Mouse (Mus musculus): Measurements from ENCODE around the gene Lipi.
A peak's percentile ranks its signal among the peaks of the same experiment; 100 is the strongest.

Gene Lipi

DNA sequence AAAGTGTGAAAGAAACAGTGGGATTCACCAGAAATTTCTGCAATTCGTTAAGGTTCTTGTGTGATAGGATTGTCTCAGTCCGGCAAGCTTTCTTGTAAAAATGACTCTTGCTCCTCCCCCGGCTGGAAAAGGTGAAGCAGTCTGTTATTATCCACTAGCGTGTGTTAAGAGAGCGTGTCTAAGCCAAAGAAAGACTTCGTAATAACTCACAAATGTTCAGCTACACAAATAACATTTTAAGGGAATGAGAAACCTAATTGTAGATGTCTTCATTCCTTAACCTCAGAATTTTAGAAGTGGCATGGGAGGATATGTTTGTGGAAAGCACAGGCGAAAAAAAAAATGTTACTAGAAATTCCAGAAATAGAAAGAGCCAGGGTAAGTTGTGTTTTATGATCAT lies at the start of gene Lipi:
Lipi (minus strand) TSS at position 101 of the 400 bp plus-strand sequence.
- no peak for DNase-seq

DNA sequence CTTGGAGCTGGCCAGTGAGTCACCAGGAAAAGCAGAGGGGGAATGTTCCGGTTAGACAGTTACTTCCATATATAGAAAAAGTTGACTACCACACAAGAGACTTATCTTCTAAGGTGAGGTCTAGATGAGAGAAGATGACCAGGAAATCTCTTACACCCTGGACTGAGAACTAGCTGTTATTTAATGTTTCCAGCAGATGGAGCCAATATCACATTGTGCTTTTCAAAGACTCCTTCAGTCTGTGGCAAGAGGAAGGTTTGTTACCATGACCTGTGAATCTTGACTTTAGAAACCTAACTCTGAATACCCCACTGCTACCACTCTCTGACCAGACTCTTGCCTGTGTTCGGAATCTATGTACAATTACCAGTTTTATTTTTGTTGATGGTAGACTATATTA lies 42.0 kb upstream of the Lipi start:
- DNase-seq: no peak

DNA sequence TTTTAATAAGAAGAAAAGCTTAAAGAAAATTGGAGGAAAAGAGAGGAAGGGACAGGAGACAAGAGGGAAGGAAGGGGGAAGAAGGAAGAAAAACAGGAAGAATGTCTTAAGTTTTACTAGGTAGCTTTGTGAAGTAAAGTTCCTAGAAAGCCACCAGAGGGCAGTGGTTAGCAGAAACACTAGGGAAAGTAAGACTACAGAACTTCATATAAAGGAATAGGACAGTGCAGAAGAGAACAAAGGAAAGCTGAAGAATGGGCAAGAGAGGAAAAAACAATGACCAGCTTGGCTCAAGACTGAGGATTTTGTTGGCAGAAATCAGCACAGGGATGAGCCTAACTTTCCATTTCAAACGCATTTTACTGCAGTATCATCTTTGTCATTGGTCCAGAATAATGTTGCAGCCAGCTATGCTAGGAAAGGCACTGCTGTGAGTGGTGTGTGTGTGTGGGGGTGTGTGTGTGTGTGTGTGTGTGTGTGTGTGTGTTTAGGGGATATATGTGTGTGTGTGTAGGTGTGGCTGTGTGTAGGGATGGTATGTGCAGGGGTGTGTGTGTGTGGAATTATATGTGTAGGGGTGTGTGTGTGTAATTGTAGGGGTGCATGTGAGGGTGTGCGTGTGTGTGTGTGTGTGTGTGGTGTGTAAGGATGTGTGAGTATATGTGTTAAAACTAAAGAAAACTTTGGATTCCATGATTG lies 31.9 kb upstream of the Lipi start:
- DNase-seq: no peak

DNA sequence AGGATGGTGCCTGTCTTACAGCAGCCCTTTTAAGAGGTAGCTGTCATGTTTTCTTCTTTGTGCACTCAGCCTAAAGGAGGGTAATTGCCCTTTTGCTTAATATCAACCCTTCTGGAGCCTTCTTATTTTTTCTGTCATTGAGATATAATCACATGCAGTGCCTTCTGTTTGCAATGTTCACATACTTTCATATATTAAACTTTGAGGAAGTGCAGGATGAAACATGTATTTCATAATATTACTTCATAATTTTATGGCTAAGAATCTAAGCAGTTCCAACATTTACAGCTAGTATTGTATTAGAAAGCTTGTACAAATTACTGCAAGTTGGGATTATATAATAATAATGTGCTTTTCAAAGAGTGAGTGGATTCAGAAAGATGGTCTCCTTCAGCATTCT lies 26.7 kb upstream of the Lipi start:
- DNase-seq: no peak

DNA sequence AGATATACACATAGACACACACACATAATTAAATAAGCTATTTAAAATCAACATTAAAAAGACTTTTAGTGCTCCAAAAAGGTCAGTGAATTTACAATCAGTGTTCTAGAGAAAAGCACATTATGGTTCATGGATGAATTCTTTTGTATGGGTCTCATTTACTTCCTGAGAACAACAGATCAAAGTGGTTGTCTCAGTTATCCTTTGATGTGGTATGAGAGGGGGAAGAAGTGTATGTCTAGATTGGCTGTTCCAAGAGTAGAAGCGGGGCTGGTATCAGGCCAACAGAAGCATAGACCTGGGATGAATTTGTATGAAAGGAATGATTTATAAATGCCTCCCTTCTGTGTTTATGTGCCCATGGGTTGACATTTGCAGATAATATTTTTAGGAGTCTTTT lies 20.6 kb upstream of the Lipi start:
- no peak for DNase-seq

DNA sequence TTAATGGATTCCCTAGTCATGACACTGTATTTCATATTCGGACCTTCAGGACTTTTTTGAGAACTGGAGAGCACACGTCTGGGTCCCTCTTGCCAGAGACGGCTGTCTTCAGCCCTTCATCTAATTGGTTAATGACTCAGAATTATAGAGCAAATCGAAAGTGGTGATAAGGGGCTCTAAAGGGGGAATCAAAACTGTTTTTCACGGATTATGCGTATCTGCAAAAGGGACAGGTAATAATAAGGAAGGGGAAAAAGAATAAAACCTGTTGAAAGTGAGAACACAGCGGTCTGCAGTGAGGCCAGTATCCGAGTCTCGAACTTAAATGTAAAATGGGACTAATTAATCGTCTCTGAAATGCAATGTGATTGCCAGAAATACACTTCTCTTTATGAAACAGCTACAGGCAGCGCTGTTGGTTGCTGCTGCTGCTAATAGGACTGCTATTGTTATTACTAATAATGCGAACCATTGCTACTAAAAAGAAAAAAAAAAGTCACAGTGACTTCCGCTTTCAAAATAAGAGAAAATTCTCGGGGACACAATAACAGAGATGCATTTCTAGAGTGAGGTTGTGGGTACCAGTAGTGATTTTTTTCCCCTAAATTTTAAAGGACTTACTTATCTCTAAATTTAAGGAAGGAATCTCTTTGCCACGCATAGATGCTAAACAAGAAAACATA lies 7.8 kb upstream of the Lipi start:
- DNase-seq: no peak

DNA sequence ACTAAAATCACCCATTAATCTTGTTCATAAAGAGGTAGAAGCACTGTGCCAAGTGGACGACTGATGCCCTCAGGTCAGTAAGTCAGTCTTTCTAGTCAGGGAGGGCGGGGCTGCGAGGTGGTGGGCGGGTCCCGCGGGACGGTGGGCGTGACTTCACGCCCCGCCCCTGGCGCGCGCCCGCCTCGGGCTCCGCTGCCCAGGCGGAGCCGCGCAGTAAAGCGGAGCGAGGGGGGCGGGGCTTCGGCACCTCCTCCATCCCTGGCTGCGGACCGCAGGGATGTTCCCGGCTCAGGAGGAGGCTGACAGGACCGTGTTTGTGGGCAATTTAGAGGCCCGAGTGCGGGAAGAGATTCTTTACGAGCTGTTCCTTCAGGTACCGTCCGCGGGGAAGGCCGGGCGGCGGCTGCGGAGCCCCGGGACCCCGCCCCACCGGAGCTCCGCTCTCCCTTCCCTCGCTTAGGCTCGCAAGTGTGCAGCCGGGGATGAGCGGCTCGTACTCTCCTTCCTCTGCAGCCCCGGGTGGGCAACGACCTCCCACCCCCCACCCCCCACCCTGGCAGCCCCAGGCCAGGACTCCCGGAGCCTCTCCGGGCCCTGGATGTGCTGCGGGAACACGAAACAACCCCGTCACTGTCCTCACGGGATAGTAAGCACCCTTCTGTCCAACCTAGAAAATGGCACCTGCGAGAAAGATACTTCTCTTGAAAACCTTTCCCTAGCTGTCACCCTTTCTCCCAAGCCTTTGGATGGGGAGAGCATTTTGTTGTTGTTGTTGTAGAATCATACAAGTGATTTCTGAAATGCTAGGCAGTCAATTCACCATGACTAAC lies 7.0 kb upstream of the Lipi start, which contains the start of gene Rbm11:
Rbm11 (plus strand) TSS at position 174 of the 830 bp plus-strand sequence.
- DNase-seq: peak; percentile 83

DNA sequence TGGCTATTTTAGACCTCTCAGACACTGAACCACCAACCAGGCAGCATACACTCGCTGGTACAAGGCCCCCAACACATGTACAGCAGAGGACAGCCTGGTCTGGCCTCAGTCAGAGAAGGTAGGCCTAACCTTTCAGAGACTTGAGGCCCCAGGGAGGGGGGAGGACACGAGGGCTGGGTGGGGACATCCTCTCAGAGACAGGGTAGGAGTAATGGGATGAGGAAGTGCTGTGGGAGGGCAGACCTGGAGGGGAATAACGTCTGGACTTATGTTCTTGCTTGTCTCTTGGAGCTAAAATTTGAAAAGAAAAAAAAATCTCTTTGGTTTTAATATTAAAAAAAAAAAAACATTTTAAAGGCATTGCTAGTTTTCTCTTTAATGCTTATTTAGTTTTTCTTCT lies 605 bp upstream of the Lipi start:
- DNase-seq: no peak

DNA sequence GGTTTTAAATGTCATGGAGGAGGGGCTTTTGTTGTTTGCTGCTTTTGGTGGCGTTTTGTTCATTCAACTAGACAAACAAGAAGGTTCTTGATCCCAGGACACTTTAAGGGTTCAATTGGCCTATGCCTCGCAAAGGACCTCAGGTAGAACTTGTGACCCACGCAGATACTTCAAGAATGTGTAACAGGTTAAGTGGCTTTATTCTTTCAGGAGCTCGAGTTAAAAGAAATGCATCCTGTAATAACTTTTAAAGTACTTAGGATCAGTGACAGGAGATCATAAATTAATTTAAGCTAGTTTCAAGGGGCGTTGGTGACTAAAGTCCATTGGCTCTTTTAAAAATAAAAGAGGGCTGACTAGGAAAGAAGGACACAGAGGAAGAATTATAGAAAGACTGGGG lies 3.6 kb downstream of the Lipi start:
- DNase-seq: no peak

DNA sequence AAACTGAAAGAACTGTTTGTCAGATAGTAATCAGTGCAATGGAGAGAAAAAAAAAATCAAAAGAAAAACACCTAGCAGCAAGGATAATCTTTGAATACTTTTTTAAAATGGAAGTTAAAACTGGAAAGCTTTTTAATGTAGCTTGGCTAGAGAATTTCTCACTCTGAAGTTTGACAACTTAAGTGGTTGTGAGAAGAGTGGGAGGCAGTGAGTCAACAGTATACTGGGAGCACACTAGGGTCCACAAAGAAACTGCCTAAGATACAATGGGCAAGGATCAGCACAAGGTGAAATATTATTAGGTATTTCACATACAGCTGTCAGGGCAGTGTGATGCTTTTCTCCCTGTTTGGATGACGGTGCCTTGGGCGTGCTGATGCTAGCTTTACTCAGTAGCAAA lies 23.0 kb downstream of the Lipi start:
- DNase-seq: no peak

DNA sequence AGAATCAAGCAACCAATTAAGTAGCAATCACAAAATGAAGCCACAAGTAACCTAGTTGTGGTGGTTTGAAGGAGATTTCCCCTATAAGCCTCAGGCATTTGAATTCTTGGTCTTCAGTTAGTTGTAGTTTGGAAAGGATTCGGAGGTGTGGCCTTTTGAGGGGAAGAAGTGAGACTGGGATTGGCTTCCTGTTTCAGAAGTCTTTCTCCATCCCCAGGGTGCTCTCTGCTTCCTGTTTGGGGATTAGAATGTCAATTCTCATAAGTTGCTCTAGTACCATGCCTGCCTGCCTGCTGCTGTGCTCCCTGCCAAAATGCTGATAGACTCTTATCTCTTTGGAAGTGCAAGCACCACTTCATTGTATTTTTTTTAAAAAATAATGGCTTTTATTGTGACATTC lies 40.6 kb downstream of the Lipi start:
- DNase-seq: no peak

DNA sequence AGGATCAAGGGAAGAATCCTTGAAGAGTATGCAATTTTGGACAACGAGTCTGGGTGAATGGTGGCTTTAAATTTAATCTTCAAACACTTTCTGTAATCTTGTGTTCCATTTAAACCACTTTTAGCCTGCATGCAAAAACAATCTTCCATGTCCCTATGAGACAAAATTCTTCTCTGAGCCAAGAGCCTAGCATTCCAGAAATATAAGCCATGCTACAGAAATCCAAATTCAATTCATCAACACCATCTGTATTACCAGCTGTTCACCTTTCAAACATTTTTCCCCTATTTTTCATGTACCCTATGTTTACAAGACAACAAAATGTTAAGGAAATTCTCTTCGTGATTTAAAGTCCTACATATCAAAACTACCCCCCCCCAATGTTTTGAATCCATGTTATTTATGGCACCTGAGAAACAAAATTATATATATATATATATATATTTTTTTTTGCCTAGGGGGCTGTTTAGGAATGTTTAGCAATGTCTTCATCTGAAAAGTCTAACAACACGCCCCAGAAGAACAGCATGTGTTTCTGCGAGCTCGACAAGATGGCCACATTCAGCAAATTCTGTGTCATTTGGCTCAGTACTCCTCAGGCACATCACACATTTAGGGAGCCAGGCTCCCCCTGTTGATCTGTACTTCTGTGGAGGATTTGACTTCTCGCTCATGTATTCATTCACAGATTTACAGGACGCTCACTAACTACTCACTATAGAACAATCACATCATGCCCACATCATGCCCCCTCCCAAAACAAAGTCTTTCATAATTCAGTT lies 47.9 kb downstream of the Lipi start:
- no peak for DNase-seq

DNA sequence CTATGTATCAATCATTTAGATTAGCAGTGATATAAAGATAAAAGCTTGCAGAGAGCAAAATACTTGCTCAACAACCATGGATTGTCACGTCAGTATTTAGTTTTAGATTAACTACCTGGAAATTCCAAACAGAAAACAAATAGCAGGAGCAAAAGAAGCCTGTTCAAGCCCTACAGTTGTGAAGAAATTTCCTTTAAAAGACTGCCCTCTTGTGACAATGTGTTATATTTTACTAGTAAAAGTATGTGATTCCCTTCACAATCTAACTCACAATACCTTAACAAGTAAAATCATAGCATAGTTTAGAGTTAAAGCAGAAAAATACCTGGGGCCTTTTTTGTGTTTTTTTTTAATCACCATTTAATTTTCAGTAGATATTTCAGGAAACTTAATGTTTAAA lies 54.2 kb downstream of the Lipi start:
- no peak for DNase-seq

DNA sequence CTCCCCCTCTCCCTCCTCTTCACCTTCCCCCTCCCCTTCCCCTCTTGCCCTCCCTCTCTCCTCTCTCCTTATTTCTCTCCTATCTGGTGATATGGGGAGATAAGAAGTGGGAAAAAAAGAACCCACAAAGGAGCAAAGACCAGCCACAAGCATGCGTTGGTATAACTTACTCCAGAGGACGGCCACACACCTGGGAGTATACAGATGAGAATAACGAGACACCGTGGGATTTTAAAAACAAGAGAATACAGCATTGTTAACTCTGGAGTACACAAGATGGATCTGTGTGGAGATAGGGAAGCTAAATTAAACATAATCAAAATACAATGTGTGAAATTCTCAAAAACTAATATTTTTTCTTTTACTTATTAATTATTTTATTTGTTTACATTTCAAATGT lies 89.3 kb downstream of the Lipi start:
- DNase-seq: no peak
